Mouse (Mus musculus): ENCODE results near the gene Nsun6. TPM values are rescaled to one million over a fixed set of nuclear protein-coding genes. Genes with fewer than 3 reads are reported as not detected.

Nsun6 gene
- polyA plus RNA-seq, 2 experiments: 1.6 to 3.2 TPM

DNA sequence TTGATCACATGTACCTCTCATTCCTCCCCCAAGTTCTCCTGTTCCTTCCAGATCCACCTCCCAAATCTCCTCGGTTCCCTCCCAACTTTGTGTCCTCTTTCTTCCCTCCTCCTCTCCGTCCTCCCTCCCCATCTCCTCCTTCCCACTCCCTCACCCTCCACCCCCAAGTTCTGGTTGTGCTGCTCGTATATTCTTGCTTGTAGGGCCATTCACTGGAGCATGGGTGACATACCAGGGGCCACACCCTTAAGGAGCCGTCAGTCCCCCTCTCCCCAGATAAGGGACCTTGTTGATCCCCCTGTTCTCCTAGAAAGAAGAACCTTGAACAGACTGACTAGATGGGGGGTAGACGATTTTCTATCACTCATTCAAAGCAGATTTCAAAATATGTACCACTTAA is 12.2 kb upstream of the Nsun6 start:
- H3K9me3 ChIP-seq (ENCODE audit: control insufficient read depth, low read length): no peaks in the 10 kb centered on the region
- no peak overlapping the region for H3K27ac ChIP-seq
- H3K4me1 ChIP-seq (replicated peaks; ENCODE audit: control insufficient read depth in 2 of 2, insufficient read depth in 2 of 2, low read length in 1 of 2): no peaks in the 10 kb centered on the region
- no peak overlapping the region for H3K4me2 ChIP-seq (ENCODE audit: low read depth)
- no peak for DNase-seq (ENCODE audit: low read depth in 3 of 3, low spot score in 3 of 3)
- H3K36me3 ChIP-seq (replicated peaks; ENCODE audit: control insufficient read depth, insufficient read depth, low read depth): no peaks in the 10 kb centered on the region; the same call in 1 of the 2 replicates
- H3K9ac ChIP-seq (replicated peaks): no peak overlapping the region
- WGBS (ENCODE audit: insufficient replicate concordance): 43% methylated on average over 5 of the region's 5 CpGs
- no peak for ATAC-seq (ENCODE audit: insufficient read depth)
- H3K4me3 ChIP-seq (ENCODE audit: insufficient read depth in 1 of 2, low read depth in 2 of 2, low read length in 2 of 2): no peak overlapping the region
- H3K27me3 ChIP-seq (ENCODE audit: control insufficient read depth, insufficient read depth, low read length): no peaks in the 10 kb centered on the region
- TF ChIP-seq CTCF (IDR thresholded peaks at IDR 0.05; ENCODE audit: low read depth) (no peak), EP300 (IDR thresholded peaks at IDR 0.05; ENCODE audit: low read depth) (no peak)

DNA sequence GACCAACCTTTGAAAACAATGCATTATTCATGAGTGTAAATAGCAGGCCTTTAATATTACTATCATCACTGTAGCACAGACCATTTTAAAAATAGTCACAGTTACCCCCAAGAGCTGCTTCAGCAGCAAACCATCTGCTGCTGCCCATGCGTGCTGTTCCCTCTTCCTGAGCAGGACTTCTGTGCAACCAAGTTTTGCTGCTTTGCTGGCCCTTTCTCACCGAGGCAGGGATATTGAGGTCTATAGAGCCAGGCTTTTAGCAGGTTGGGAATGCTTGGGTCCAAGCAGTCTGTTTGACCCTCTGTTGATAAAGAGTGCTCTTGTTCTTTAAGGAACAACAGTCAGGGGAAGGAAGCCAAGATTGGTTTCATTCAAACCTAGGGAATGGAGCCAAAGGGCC is 10.6 kb upstream of the Nsun6 start:
- 80% methylated on average over 2 of the region's 2 CpGs for WGBS (ENCODE audit: insufficient replicate concordance)
- no peak overlapping the region for H3K4me2 ChIP-seq (ENCODE audit: low read depth)
- DNase-seq (ENCODE audit: low read depth in 3 of 3, low spot score in 3 of 3) (no peak), ATAC-seq (ENCODE audit: insufficient read depth) (no peak)
- no peaks in the 10 kb centered on the region for H3K27me3 ChIP-seq (ENCODE audit: control insufficient read depth, insufficient read depth, low read length)
- TF ChIP-seq CTCF (IDR thresholded peaks at IDR 0.05; ENCODE audit: low read depth) (no peak), EP300 (IDR thresholded peaks at IDR 0.05; ENCODE audit: low read depth) (no peak)
- H3K4me3 ChIP-seq (ENCODE audit: insufficient read depth in 1 of 2, low read depth in 2 of 2, low read length in 2 of 2): no peak overlapping the region
- no peaks in the 10 kb centered on the region; the same call in 1 of the 2 replicates for H3K36me3 ChIP-seq (replicated peaks; ENCODE audit: control insufficient read depth, insufficient read depth, low read depth)
- H3K9ac ChIP-seq (replicated peaks): no peak overlapping the region
- no peak overlapping the region for H3K27ac ChIP-seq
- H3K9me3 ChIP-seq (ENCODE audit: control insufficient read depth, low read length): no peaks in the 10 kb centered on the region
- no peaks in the 10 kb centered on the region for H3K4me1 ChIP-seq (replicated peaks; ENCODE audit: control insufficient read depth in 2 of 2, insufficient read depth in 2 of 2, low read length in 1 of 2)

- no peak for DNase-seq (ENCODE audit: low read depth in 3 of 3, low spot score in 3 of 3)
- ATAC-seq (ENCODE audit: insufficient read depth): no peak
Measured at GRCm38 (mm10) chr2:15064380-15065269, 9.8 kb upstream of the Nsun6 start.

DNA sequence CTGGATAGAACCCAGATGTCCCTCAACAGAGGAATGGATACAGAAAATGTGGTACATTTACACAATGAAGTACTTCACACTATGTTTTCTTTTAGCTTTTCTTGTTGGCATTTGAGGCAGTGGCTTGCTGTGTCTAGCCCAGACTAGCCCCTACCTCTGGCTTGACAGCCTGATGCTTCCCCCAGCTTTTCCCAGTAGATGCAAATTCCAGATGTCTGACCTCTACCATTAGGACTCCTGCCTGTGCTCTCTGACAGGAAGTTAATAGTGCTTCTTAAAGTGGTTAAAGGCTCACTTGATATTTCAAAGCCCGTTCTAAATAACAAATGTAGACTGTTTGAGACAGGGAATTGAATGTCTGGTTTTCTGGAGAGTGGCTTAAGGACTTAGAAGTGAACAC is 8.9 kb upstream of the Nsun6 start:
- WGBS (ENCODE audit: insufficient replicate concordance): 77% methylated on average over 1 of the region's 1 CpGs
- H3K27me3 ChIP-seq (ENCODE audit: control insufficient read depth, insufficient read depth, low read length): no peaks in the 10 kb centered on the region
- H3K4me2 ChIP-seq (ENCODE audit: low read depth): no peak overlapping the region
- no peaks in the 10 kb centered on the region for H3K36me3 ChIP-seq (replicated peaks; ENCODE audit: control insufficient read depth, insufficient read depth, low read depth)
- no peak overlapping the region for H3K27ac ChIP-seq
- no peak for TF ChIP-seq CTCF (IDR thresholded peaks at IDR 0.05; ENCODE audit: low read depth)
- TF ChIP-seq EP300 (IDR thresholded peaks at IDR 0.05; ENCODE audit: low read depth): no peak
- H3K4me3 ChIP-seq (ENCODE audit: insufficient read depth in 1 of 2, low read depth in 2 of 2, low read length in 2 of 2): no peak overlapping the region
- DNase-seq (ENCODE audit: low read depth in 3 of 3, low spot score in 3 of 3) (no peak), ATAC-seq (ENCODE audit: insufficient read depth) (no peak)
- H3K9ac ChIP-seq (replicated peaks): no peak overlapping the region
- H3K9me3 ChIP-seq (ENCODE audit: control insufficient read depth, low read length): no peaks in the 10 kb centered on the region
- no peaks in the 10 kb centered on the region for H3K4me1 ChIP-seq (replicated peaks; ENCODE audit: control insufficient read depth in 2 of 2, insufficient read depth in 2 of 2, low read length in 1 of 2)

More at GRCm38 (mm10) chr2:15064380-15065269, 9.8 kb upstream of the Nsun6 start:
- 71% methylated on average over 7 of the region's 7 CpGs for WGBS (ENCODE audit: insufficient replicate concordance)
- H3K4me2 ChIP-seq (ENCODE audit: low read depth): no peak overlapping the region
- no peak overlapping the region for H3K27ac ChIP-seq
- no peak for TF ChIP-seq CTCF (IDR thresholded peaks at IDR 0.05; ENCODE audit: low read depth)
- TF ChIP-seq EP300 (IDR thresholded peaks at IDR 0.05; ENCODE audit: low read depth): no peak
- H3K27me3 ChIP-seq (ENCODE audit: control insufficient read depth, insufficient read depth, low read length): no peaks in the 10 kb centered on the region
- no peaks in the 10 kb centered on the region for H3K9me3 ChIP-seq (ENCODE audit: control insufficient read depth, low read length)
- H3K4me1 ChIP-seq (replicated peaks; ENCODE audit: control insufficient read depth in 2 of 2, insufficient read depth in 2 of 2, low read length in 1 of 2): no peaks in the 10 kb centered on the region
- H3K9ac ChIP-seq (replicated peaks): no peak overlapping the region
- H3K36me3 ChIP-seq (replicated peaks; ENCODE audit: control insufficient read depth, insufficient read depth, low read depth): no peaks in the 10 kb centered on the region
- H3K4me3 ChIP-seq (ENCODE audit: insufficient read depth in 1 of 2, low read depth in 2 of 2, low read length in 2 of 2): no peak overlapping the region

GRCm38 (mm10) chr2:15060856-15061255 is 6.0 kb upstream of the Nsun6 start:
- 76% methylated on average over 3 of the region's 3 CpGs for WGBS (ENCODE audit: insufficient replicate concordance)
- Histone ChIP-seq H3K4me1 (replicated peaks; ENCODE audit: control insufficient read depth in 2 of 2, insufficient read depth in 2 of 2, low read length in 1 of 2) (peaks cover 0 to 5% of the 10 kb centered on the region in 2 experiments; a peak in 2 of 4 replicates), H3K4me2 (ENCODE audit: low read depth) (no peak overlapping the region), H3K9ac (replicated peaks) (no peak overlapping the region), H3K4me3 (ENCODE audit: insufficient read depth in 1 of 2, low read depth in 2 of 2, low read length in 2 of 2) (no peak overlapping the region), H3K27ac (no peak overlapping the region), H3K27me3 (ENCODE audit: control insufficient read depth, insufficient read depth, low read length) (no peaks in the 10 kb centered on the region), H3K9me3 (ENCODE audit: control insufficient read depth, low read length) (no peaks in the 10 kb centered on the region), H3K36me3 (replicated peaks; ENCODE audit: control insufficient read depth, insufficient read depth, low read depth) (no peaks in the 10 kb centered on the region)
- TF ChIP-seq CTCF (IDR thresholded peaks at IDR 0.05; ENCODE audit: low read depth) (no peak), EP300 (IDR thresholded peaks at IDR 0.05; ENCODE audit: low read depth) (no peak)
- ATAC-seq (ENCODE audit: insufficient read depth): no peak
- DNase-seq (ENCODE audit: low read depth in 3 of 3, low spot score in 3 of 3): no peak
